Mouse (Mus musculus): ENCODE measurements around the gene Amer2. TPM values are rescaled to one million over a fixed set of nuclear protein-coding genes. Genes with fewer than 3 reads are reported as not detected.

Gene Amer2
- polyA plus RNA-seq, 1 experiment from 2014 or later: 9.0 TPM

- 77% methylated on average over 2 of the region's 2 CpGs for WGBS
- no peak overlapping the region for H3K4me3 ChIP-seq (ENCODE audit: low read depth, low read length)
- ATAC-seq (ENCODE audit: insufficient read depth, low FRiP score, low TSS enrichment) (no peak), DNase-seq (ENCODE audit: low spot score) (no peak)
- no peak overlapping the region for H3K27ac ChIP-seq (ENCODE audit: low read depth, low read length)
- no peaks in the 10 kb centered on the region for H3K9me3 ChIP-seq (ENCODE audit: control insufficient read depth, low read length)
- 0 out of 2 replicates have a peak, but pooled peaks cover 5% of the 10 kb centered on the region for H3K4me1 ChIP-seq (ENCODE audit: control insufficient read depth, insufficient read depth, low read length)
- no peak overlapping the region for H3K9ac ChIP-seq (ENCODE audit: low read length)
- no peaks in the 10 kb centered on the region for H3K36me3 ChIP-seq (ENCODE audit: control insufficient read depth, insufficient read depth, low read length)
- H3K4me2 ChIP-seq (ENCODE audit: low read depth): no peak overlapping the region
- no peaks in the 10 kb centered on the region for H3K27me3 ChIP-seq (ENCODE audit: control insufficient read depth, insufficient read depth, low read length)
Observed at GRCm38 (mm10) chr14:60405829-60406228, 32.8 kb downstream of the Amer2 start.

GRCm38 (mm10) chr14:60406543-60406942 is 33.5 kb downstream of the Amer2 start:
- DNase-seq (ENCODE audit: low spot score) (no peak), ATAC-seq (ENCODE audit: insufficient read depth, low FRiP score, low TSS enrichment) (no peak)
- WGBS: 91% methylated on average over 5 of the region's 5 CpGs
- H3K4me3 ChIP-seq (ENCODE audit: low read depth, low read length): no peak overlapping the region
- H3K36me3 ChIP-seq (ENCODE audit: control insufficient read depth, insufficient read depth, low read length): no peaks in the 10 kb centered on the region
- H3K27ac ChIP-seq (ENCODE audit: low read depth, low read length): no peak overlapping the region
- no peaks in the 10 kb centered on the region for H3K27me3 ChIP-seq (ENCODE audit: control insufficient read depth, insufficient read depth, low read length)
- no peak overlapping the region for H3K4me2 ChIP-seq (ENCODE audit: low read depth)
- no peaks in the 10 kb centered on the region for H3K9me3 ChIP-seq (ENCODE audit: control insufficient read depth, low read length)
- H3K4me1 ChIP-seq (ENCODE audit: control insufficient read depth, insufficient read depth, low read length): 0 out of 2 replicates have a peak, but pooled peaks cover 5% of the 10 kb centered on the region
- H3K9ac ChIP-seq (ENCODE audit: low read length): no peak overlapping the region

- H3K4me1 ChIP-seq (ENCODE audit: control insufficient read depth, insufficient read depth, low read length): 0 out of 2 replicates have a peak, but pooled peaks cover 5% of the 10 kb centered on the region
- H3K9ac ChIP-seq (ENCODE audit: low read length): no peak overlapping the region
- no peak overlapping the region for H3K4me3 ChIP-seq (ENCODE audit: low read depth, low read length)
- no peaks in the 10 kb centered on the region for H3K9me3 ChIP-seq (ENCODE audit: control insufficient read depth, low read length)
- no peak for ATAC-seq (ENCODE audit: insufficient read depth, low FRiP score, low TSS enrichment)
- no peaks in the 10 kb centered on the region for H3K36me3 ChIP-seq (ENCODE audit: control insufficient read depth, insufficient read depth, low read length)
- WGBS: 83% methylated on average over 9 of the region's 9 CpGs
- no peak for DNase-seq (ENCODE audit: low spot score)
- H3K4me2 ChIP-seq (ENCODE audit: low read depth): no peak overlapping the region
- no peak overlapping the region for H3K27ac ChIP-seq (ENCODE audit: low read depth, low read length)
- H3K27me3 ChIP-seq (ENCODE audit: control insufficient read depth, insufficient read depth, low read length): no peaks in the 10 kb centered on the region
Observed at GRCm38 (mm10) chr14:60407319-60407718, 34.3 kb downstream of the Amer2 start.

DNA sequence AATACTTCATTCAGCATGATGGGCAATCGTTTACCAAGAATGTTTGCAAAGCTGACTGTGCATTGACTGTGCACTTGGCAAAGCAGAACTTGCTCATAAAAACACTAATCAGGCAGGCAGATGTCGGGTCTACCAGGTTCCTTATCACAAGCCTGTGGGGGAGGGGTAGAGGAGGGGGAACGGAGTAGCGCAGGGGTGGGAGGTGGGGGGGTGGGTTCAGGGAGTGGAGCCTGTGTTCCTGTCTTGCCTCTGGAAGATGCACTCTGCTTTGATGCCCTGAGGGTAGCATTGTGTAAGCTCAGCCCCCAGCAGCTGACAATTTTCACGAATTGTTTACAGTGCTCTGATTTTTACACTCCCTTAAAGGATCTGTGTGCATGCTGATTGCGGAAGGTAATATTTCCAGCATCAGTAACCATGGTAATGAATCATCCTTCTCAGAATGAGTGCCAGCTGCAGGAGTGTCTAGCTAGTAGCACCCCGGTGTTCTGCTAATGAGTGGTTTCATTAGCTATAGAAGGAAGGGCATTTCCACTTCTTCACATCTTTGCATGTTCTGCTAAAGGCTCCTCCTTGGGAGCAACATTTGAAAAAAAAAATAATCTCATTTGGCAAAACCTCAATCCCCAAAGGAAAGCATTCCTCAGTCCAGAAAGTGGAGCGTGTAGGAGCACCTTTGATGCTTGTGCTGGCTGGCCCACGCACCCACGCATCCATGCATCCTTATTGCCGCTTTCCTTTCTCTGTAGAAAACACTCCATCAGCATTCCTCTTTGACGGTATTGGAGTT is 36.8 kb downstream of the Amer2 start:
- no peak overlapping the region for H3K4me3 ChIP-seq (ENCODE audit: low read depth, low read length)
- DNase-seq (ENCODE audit: low spot score) (peak; percentile 55), ATAC-seq (ENCODE audit: insufficient read depth, low FRiP score, low TSS enrichment) (peak; percentile 67)
- no peaks in the 10 kb centered on the region for H3K9me3 ChIP-seq (ENCODE audit: control insufficient read depth, low read length)
- no peak overlapping the region for H3K4me2 ChIP-seq (ENCODE audit: low read depth)
- no peak overlapping the region for H3K27ac ChIP-seq (ENCODE audit: low read depth, low read length)
- H3K4me1 ChIP-seq (ENCODE audit: control insufficient read depth, insufficient read depth, low read length): 0 out of 2 replicates have a peak, but pooled peaks cover 5% of the 10 kb centered on the region
- no peaks in the 10 kb centered on the region for H3K27me3 ChIP-seq (ENCODE audit: control insufficient read depth, insufficient read depth, low read length)
- no peaks in the 10 kb centered on the region for H3K36me3 ChIP-seq (ENCODE audit: control insufficient read depth, insufficient read depth, low read length)
- no peak overlapping the region for H3K9ac ChIP-seq (ENCODE audit: low read length)
- 39% methylated on average over 12 of the region's 12 CpGs for WGBS

GRCm38 (mm10) chr14:60411229-60411628 is 38.2 kb downstream of the Amer2 start:
- no peak overlapping the region for H3K27ac ChIP-seq (ENCODE audit: low read depth, low read length)
- ATAC-seq (ENCODE audit: insufficient read depth, low FRiP score, low TSS enrichment) (no peak), DNase-seq (ENCODE audit: low spot score) (no peak)
- H3K9ac ChIP-seq (ENCODE audit: low read length): no peak overlapping the region
- H3K9me3 ChIP-seq (ENCODE audit: control insufficient read depth, low read length): no peaks in the 10 kb centered on the region
- no peaks in the 10 kb centered on the region for H3K36me3 ChIP-seq (ENCODE audit: control insufficient read depth, insufficient read depth, low read length)
- H3K4me1 ChIP-seq (ENCODE audit: control insufficient read depth, insufficient read depth, low read length): 0 out of 2 replicates have a peak, but pooled peaks cover 5% of the 10 kb centered on the region
- 85% methylated on average over 6 of the region's 6 CpGs for WGBS
- H3K4me2 ChIP-seq (ENCODE audit: low read depth): no peak overlapping the region
- no peak overlapping the region for H3K4me3 ChIP-seq (ENCODE audit: low read depth, low read length)
- no peaks in the 10 kb centered on the region for H3K27me3 ChIP-seq (ENCODE audit: control insufficient read depth, insufficient read depth, low read length)

GRCm38 (mm10) chr14:60414691-60415090 is 41.6 kb downstream of the Amer2 start:
- H3K4me2 ChIP-seq (ENCODE audit: low read depth): no peak overlapping the region
- no peak for ATAC-seq (ENCODE audit: insufficient read depth, low FRiP score, low TSS enrichment)
- no peak for DNase-seq (ENCODE audit: low spot score)
- 86% methylated on average over 8 of the region's 8 CpGs for WGBS
- H3K9me3 ChIP-seq (ENCODE audit: control insufficient read depth, low read length): no peaks in the 10 kb centered on the region
- no peak overlapping the region for H3K9ac ChIP-seq (ENCODE audit: low read length)
- H3K4me1 ChIP-seq (ENCODE audit: control insufficient read depth, insufficient read depth, low read length): 0 out of 2 replicates have a peak, but pooled peaks cover 4% of the 10 kb centered on the region
- no peak overlapping the region for H3K4me3 ChIP-seq (ENCODE audit: low read depth, low read length)
- no peak overlapping the region for H3K27ac ChIP-seq (ENCODE audit: low read depth, low read length)
- H3K27me3 ChIP-seq (ENCODE audit: control insufficient read depth, insufficient read depth, low read length): no peaks in the 10 kb centered on the region
- no peaks in the 10 kb centered on the region for H3K36me3 ChIP-seq (ENCODE audit: control insufficient read depth, insufficient read depth, low read length)

- Histone ChIP-seq H3K4me3 (ENCODE audit: low read depth, low read length) (no peak overlapping the region), H3K27ac (ENCODE audit: low read depth, low read length) (no peak overlapping the region), H3K4me2 (ENCODE audit: low read depth) (no peak overlapping the region), H3K4me1 (ENCODE audit: control insufficient read depth, insufficient read depth, low read length) (no peaks in the 10 kb centered on the region), H3K9me3 (ENCODE audit: control insufficient read depth, low read length) (no peaks in the 10 kb centered on the region), H3K27me3 (ENCODE audit: control insufficient read depth, insufficient read depth, low read length) (no peaks in the 10 kb centered on the region), H3K36me3 (ENCODE audit: control insufficient read depth, insufficient read depth, low read length) (no peaks in the 10 kb centered on the region), H3K9ac (ENCODE audit: low read length) (no peak overlapping the region)
- ATAC-seq (ENCODE audit: insufficient read depth, low FRiP score, low TSS enrichment) (no peak), DNase-seq (ENCODE audit: low spot score) (no peak)
- 86% methylated on average over 5 of the region's 5 CpGs for WGBS
Observed at GRCm38 (mm10) chr14:60417924-60418323, 44.9 kb downstream of the Amer2 start.

GRCm38 (mm10) chr14:60422920-60423319 is 49.9 kb downstream of the Amer2 start:
- Histone ChIP-seq H3K4me3 (ENCODE audit: low read depth, low read length) (no peak overlapping the region), H3K9me3 (ENCODE audit: control insufficient read depth, low read length) (no peaks in the 10 kb centered on the region), H3K27ac (ENCODE audit: low read depth, low read length) (no peak overlapping the region), H3K4me2 (ENCODE audit: low read depth) (no peak overlapping the region), H3K4me1 (ENCODE audit: control insufficient read depth, insufficient read depth, low read length) (no peaks in the 10 kb centered on the region), H3K9ac (ENCODE audit: low read length) (no peak overlapping the region), H3K36me3 (ENCODE audit: control insufficient read depth, insufficient read depth, low read length) (no peaks in the 10 kb centered on the region), H3K27me3 (ENCODE audit: control insufficient read depth, insufficient read depth, low read length) (no peaks in the 10 kb centered on the region)
- ATAC-seq (ENCODE audit: insufficient read depth, low FRiP score, low TSS enrichment) (no peak), DNase-seq (ENCODE audit: low spot score) (no peak)
- WGBS: 98% methylated on average over 2 of the region's 2 CpGs

DNA sequence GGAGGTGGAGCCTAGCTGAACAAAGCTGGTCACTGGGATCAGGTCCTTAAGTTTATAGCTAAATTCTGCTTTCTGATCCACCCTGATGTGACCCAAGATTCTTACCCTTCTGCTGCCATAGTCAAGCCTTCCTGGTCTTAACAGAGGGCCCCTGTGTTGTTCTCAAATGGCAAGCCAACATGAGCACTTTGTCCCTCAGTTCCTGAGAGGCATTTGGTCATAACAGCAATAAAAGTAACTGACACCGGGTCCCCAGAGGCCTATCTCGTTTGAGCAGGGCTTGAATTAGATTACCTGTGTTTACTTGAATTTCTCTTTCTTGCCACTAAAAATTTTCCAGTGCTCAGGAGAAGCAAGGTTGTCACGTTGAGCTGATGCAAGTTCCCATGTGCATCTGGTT is 51.1 kb downstream of the Amer2 start:
- WGBS: 51% methylated on average over 3 of the region's 3 CpGs
- Histone ChIP-seq H3K4me2 (ENCODE audit: low read depth) (no peak overlapping the region), H3K27me3 (ENCODE audit: control insufficient read depth, insufficient read depth, low read length) (no peaks in the 10 kb centered on the region), H3K4me3 (ENCODE audit: low read depth, low read length) (no peak overlapping the region), H3K27ac (ENCODE audit: low read depth, low read length) (no peak overlapping the region), H3K4me1 (ENCODE audit: control insufficient read depth, insufficient read depth, low read length) (no peaks in the 10 kb centered on the region), H3K9me3 (ENCODE audit: control insufficient read depth, low read length) (no peaks in the 10 kb centered on the region), H3K9ac (ENCODE audit: low read length) (no peak overlapping the region), H3K36me3 (ENCODE audit: control insufficient read depth, insufficient read depth, low read length) (no peaks in the 10 kb centered on the region)
- ATAC-seq (ENCODE audit: insufficient read depth, low FRiP score, low TSS enrichment) (no peak), DNase-seq (ENCODE audit: low spot score) (no peak)

All from neural tube, embryonic 11.5 days (tissue).